In genomic region chr8:46606930-46607329, GRCm38 (mm10) we compare ENCODE assay signal across 28 mouse cellular contexts. TPM values are rescaled to one million over a fixed set of nuclear protein-coding genes. Genes with fewer than 3 reads are reported as not detected.
"Had no signal": no experiment of that assay in that cellular context is flagged by ENCODE, and none has a peak within 500 bp of the region (broad histone marks: within the 10 kb centered on the region; RNA-seq: fewer than 3 reads in every experiment).

No protein-coding gene starts in this region.

- ATAC-seq: forebrain, postnatal 0 days; hindbrain, embryonic 16.5 days; inflammation-experienced regulatory T-cells, adult 6 months had no signal

- H3K4me2 ChIP-seq: heart, embryonic 11.5 days; heart, embryonic 13.5 days; heart, embryonic 15.5 days; hindbrain, embryonic 12.5 days; hindbrain, embryonic 14.5 days; kidney, embryonic 15.5 days; limb, embryonic 12.5 days; liver, embryonic 11.5 days had no signal

- H3K4me1 ChIP-seq: heart, embryonic 15.5 days; hindbrain, embryonic 10.5 days; hindbrain, embryonic 12.5 days; kidney, embryonic 15.5 days; limb, embryonic 10.5 days had no signal

- H3K4me3 ChIP-seq: heart, adult 2 months; heart, embryonic 13.5 days; heart, embryonic 15.5 days; hindbrain, embryonic 10.5 days; hindbrain, embryonic 12.5 days; kidney, embryonic 15.5 days; left cerebral cortex, adult 2 months; limb, embryonic 10.5 days; limb, embryonic 12.5 days had no signal

- H3K27me3 ChIP-seq: heart, embryonic 13.5 days; heart, embryonic 15.5 days; hindbrain, embryonic 12.5 days; kidney, embryonic 15.5 days; limb, embryonic 12.5 days had no signal

- H3K27ac ChIP-seq: heart, adult 2 months; heart, embryonic 13.5 days; heart, embryonic 15.5 days; hindbrain, embryonic 10.5 days; hindbrain, embryonic 12.5 days; hindbrain, embryonic 14.5 days; kidney, embryonic 15.5 days; kidney, postnatal 0 days; left cerebral cortex, adult 2 months; limb, embryonic 10.5 days; limb, embryonic 12.5 days had no signal

- H3K9ac ChIP-seq: forebrain, postnatal 0 days; heart, embryonic 13.5 days; heart, embryonic 15.5 days; hindbrain, embryonic 12.5 days; hindbrain, embryonic 14.5 days; kidney, embryonic 15.5 days; limb, embryonic 12.5 days had no signal

- DNase-seq: forebrain, postnatal 0 days; gastrocnemius, postnatal 14 days; gastrocnemius, postnatal 36 days; heart, adult 11 months; heart, adult 2 months; heart, postnatal 14 days; heart, postnatal 4 days; kidney, adult 11 months; kidney, adult 2 months; kidney, adult 9 months; kidney, postnatal 14 days; kidney, postnatal 36 days; layer of hippocampus, adult 9-11 months had no signal

- H3K9me3 ChIP-seq: heart, embryonic 13.5 days; heart, embryonic 15.5 days; hindbrain, embryonic 10.5 days; hindbrain, embryonic 12.5 days; kidney, embryonic 15.5 days; limb, embryonic 10.5 days; limb, embryonic 12.5 days had no signal

RNA-seq across cellular contexts. Expression of gene Cenpu, which starts 55.1 kb away (rescaled TPM):
- total RNA-seq: gastrocnemius, adult 18-20 months had no signal
